Mouse (Mus musculus) limb, embryonic 13.5 days (tissue): ENCODE measurements around the gene Pde4d. TPM values are rescaled to one million over a fixed set of nuclear protein-coding genes. Genes with fewer than 3 reads are reported as not detected.

Experiments
- ATAC-seq: fragments of 200-750 bp; cut with Nextera tagmentation; 2 replicates; pipeline ENCODE4 v1.8.0; 2017; ENCODE audit warnings: low read depth, moderate number of reproducible peaks, moderate TSS enrichment; ENCODE audit not compliant: low FRiP score
- H3K27ac ChIP-seq: fragments of 300-500 bp; sonication (generic); 2 replicates; pipeline ENCODE4 v1.5.1; 2015; ENCODE audit warnings: inconsistent platforms, mild to moderate bottlenecking, moderate library complexity
- H3K27me3 ChIP-seq: fragments of 300-500 bp; sonication (generic); 2 replicates; pipeline ENCODE4 v1.6.1; 2015; ENCODE audit warnings: mild to moderate bottlenecking, inconsistent platforms
- H3K36me3 ChIP-seq: fragments of 300-500 bp; sonication (generic); 2 replicates; pipeline ENCODE4 v1.6.1; 2015; ENCODE audit warnings: inconsistent platforms, mild to moderate bottlenecking, moderate library complexity
- H3K4me1 ChIP-seq: fragments of 300-500 bp; sonication (generic); 2 replicates; pipeline ENCODE4 v1.6.1; 2015; ENCODE audit warnings: inconsistent platforms
- H3K4me2 ChIP-seq: fragments of 300-500 bp; sonication (generic); replicated peaks from 2 replicates; pipeline ENCODE4 v1.6.1; 2015; ENCODE audit warnings: inconsistent platforms, mild to moderate bottlenecking, moderate library complexity
- H3K4me3 ChIP-seq: fragments of 300-500 bp; sonication (generic); 2 replicates; pipeline ENCODE4 v1.5.1; 2015; ENCODE audit warnings: moderate library complexity, mild to moderate bottlenecking, inconsistent platforms
- H3K9ac ChIP-seq: fragments of 300-500 bp; sonication (generic); 2 replicates; pipeline ENCODE4 v1.6.1; 2015; ENCODE audit warnings: mild to moderate bottlenecking, inconsistent platforms
- H3K9me3 ChIP-seq: fragments of 300-500 bp; sonication (generic); 2 replicates; pipeline ENCODE4 v1.6.1; 2016; ENCODE audit warnings: inconsistent platforms
- WGBS: fragments of 180-500 bp; shearing (Covaris S2); methylation state at CpG from one replicate; pipeline ENCODE4 v1.1.7; 2015; 5-methylcytosine and 5-hydroxymethylcytosine counted together
- polyA plus RNA-seq: library from polyadenylated mRNA; unstranded; fragments of >200 nt; fragmentation: Nextera tagmentation; extraction: Ambion mirVana; gene quantifications from 2 replicates; pipeline ENCODE4 v1.2.1, GENCODE M21; 2015

The Pde4d gene
- polyA plus RNA-seq, 1 experiment from 2014 or later, result 22.3 TPM

DNA sequence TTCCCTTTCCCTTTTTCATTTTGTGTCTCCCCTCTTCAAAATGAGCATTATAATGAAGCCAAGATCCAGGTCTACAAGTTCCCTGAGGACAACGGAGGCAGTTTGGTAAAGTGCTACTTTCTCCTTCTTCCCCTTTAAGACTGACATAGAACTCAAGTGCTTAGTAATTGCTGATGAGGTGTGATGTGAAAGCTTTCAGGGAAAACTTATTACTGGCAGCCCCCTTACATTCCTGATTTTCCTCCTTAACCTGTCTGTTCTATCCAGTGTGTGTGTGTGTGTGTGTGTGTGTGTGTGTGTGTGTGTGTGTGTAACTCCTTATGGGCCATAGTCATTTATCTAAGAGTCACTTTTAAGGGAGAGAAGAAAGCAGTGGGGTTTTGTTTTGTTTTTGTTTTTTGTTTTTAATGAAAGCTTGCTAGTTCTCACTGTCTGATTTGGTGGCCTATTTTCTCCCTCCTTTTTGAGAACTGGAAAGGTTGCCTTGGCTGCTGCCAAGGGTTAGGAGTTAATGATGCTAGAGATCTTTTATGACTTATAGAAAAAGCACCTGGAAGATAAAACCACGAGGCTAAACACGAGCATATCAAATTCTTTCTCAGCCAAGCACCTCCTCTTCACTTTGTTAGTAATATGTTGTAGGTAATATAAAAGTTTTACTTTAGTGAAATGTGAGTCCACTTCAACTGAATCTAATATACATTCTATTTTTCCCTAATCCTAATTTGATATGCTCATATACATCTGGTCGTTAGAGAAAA, 1236.5 kb downstream of the Pde4d start:
- Histone ChIP-seq H3K9ac (peak overlapping the region; percentile 73), H3K4me2 (peak overlapping the region; percentile 85), H3K9me3 (no peaks in the 10 kb centered on the region), H3K27ac (peak overlapping the region; percentile 83), H3K27me3 (no peaks in the 10 kb centered on the region), H3K36me3 (no peaks in the 10 kb centered on the region), H3K4me3 (peak overlapping the region; percentile 52), H3K4me1 (peaks cover 19% of the 10 kb centered on the region)
- WGBS, result 2% methylated on average over 4 of the region's 4 CpGs
- peak; percentile 65 for ATAC-seq

DNA sequence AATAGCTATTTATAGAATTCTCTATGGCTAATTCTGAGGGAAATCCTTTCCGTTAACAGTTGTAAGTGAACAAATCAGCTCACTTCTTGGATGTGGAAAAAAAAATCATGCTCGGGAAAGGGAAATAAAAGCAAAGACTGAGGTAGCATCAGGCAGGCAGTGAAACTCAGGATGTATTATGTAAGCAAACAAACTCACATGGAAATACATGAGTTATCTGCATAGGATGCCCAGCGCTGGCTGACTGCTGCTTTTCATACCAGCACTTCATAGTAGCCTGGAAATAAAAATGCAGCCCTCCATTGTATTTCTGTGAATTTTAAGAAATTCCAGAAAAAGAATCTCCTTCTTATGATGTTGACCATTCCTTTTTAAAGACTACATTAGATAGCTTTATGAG, 1237.2 kb downstream of the Pde4d start:
- ATAC-seq, result no peak
- Histone ChIP-seq H3K9ac (no peak overlapping the region), H3K4me2 (peak overlapping the region; percentile 43), H3K9me3 (no peaks in the 10 kb centered on the region), H3K4me1 (peaks cover 19% of the 10 kb centered on the region), H3K27ac (0 out of 2 replicates have a peak overlapping the region, but pooled peaks have one; percentile 39), H3K36me3 (no peaks in the 10 kb centered on the region), H3K4me3 (peak overlapping the region; percentile 52), H3K27me3 (no peaks in the 10 kb centered on the region)
- 27% methylated on average over 3 of the region's 3 CpGs for WGBS

GRCm38 (mm10) chr13:109688195-109688594, 1238.4 kb downstream of the Pde4d start:
- no peaks in the 10 kb centered on the region for H3K27me3 ChIP-seq
- H3K4me3 ChIP-seq, result no peak overlapping the region
- peaks cover 25% of the 10 kb centered on the region for H3K4me1 ChIP-seq
- WGBS, result 83% methylated on average over 2 of the region's 2 CpGs
- no peak overlapping the region for H3K4me2 ChIP-seq
- H3K9me3 ChIP-seq, result no peaks in the 10 kb centered on the region
- no peak overlapping the region for H3K9ac ChIP-seq
- no peaks in the 10 kb centered on the region for H3K36me3 ChIP-seq
- no peak for ATAC-seq
- no peak overlapping the region for H3K27ac ChIP-seq

DNA sequence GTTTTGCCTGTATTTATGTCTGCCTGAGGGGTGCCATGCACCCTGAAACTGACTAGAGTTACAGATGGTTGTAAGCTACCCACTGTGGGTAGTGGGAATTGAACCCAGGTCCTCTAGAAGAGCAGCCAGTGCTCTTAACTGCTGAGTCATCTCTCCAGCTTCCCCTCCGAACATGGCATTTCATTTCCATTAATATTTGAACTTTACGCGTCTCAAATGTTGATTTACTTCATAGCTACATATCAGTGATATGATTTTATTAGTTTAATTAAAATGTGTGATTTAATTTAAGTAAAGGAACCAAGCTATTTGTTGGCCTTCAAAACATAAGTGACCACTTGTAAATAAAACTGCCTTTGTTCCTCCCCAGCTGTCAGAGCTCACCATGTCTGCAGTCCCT, 1239.4 kb downstream of the Pde4d start:
- Histone ChIP-seq H3K4me3 (no peak overlapping the region), H3K9me3 (no peaks in the 10 kb centered on the region), H3K27ac (no peak overlapping the region), H3K4me1 (peaks cover 21% of the 10 kb centered on the region), H3K36me3 (no peaks in the 10 kb centered on the region), H3K27me3 (no peaks in the 10 kb centered on the region), H3K4me2 (no peak overlapping the region), H3K9ac (no peak overlapping the region)
- ATAC-seq, result no peak
- WGBS, result 85% methylated on average over 3 of the region's 3 CpGs

- 84% methylated on average over 5 of the region's 5 CpGs for WGBS
- no peak for ATAC-seq
- Histone ChIP-seq H3K36me3 (no peaks in the 10 kb centered on the region), H3K4me3 (no peak overlapping the region), H3K27me3 (no peaks in the 10 kb centered on the region), H3K9ac (no peak overlapping the region), H3K4me1 (peaks cover 22% of the 10 kb centered on the region), H3K9me3 (no peaks in the 10 kb centered on the region), H3K27ac (no peak overlapping the region), H3K4me2 (no peak overlapping the region)
Observed at GRCm38 (mm10) chr13:109690558-109690957, 1240.8 kb downstream of the Pde4d start.

- Histone ChIP-seq H3K27me3 (no peaks in the 10 kb centered on the region), H3K4me2 (no peak overlapping the region), H3K9ac (no peak overlapping the region), H3K36me3 (no peaks in the 10 kb centered on the region), H3K27ac (no peak overlapping the region), H3K4me3 (no peak overlapping the region), H3K9me3 (no peaks in the 10 kb centered on the region), H3K4me1 (peaks cover 14% of the 10 kb centered on the region)
- WGBS, result 61% methylated on average over 3 of the region's 3 CpGs
- no peak for ATAC-seq
Observed at GRCm38 (mm10) chr13:109692851-109693250, 1243.1 kb downstream of the Pde4d start.

- no peaks in the 10 kb centered on the region for H3K9me3 ChIP-seq
- no peak overlapping the region for H3K4me3 ChIP-seq
- no peak for ATAC-seq
- H3K27me3 ChIP-seq, result no peaks in the 10 kb centered on the region
- no peak overlapping the region for H3K9ac ChIP-seq
- no peak overlapping the region for H3K4me2 ChIP-seq
- H3K36me3 ChIP-seq, result no peaks in the 10 kb centered on the region
- H3K4me1 ChIP-seq, result peaks cover 14% of the 10 kb centered on the region
- 69% methylated on average over 2 of the region's 2 CpGs for WGBS
- H3K27ac ChIP-seq, result no peak overlapping the region
Observed at GRCm38 (mm10) chr13:109693769-109694168, 1244.0 kb downstream of the Pde4d start.

DNA sequence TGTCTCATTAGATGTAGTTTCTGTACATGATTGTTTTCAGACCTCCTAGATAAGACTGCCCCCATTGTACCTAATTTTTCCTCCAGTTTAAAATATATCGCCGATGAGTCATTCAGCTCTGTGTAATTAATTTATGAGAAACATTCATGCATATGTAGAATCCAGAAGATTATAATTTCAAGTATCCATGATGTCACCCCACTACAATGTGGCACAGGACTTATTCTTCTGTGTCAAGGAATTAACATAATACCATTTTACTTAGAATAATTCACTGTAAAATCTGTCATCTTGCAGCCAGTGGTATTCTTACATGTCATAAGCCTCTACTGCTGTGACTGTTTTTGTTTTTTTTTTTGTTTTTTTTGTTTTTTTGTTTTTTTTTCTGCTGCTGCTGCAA, 1244.5 kb downstream of the Pde4d start:
- no peak for ATAC-seq
- no peak overlapping the region for H3K4me2 ChIP-seq
- H3K9ac ChIP-seq, result no peak overlapping the region
- no peaks in the 10 kb centered on the region for H3K27me3 ChIP-seq
- H3K9me3 ChIP-seq, result no peaks in the 10 kb centered on the region
- H3K4me1 ChIP-seq, result peaks cover 14% of the 10 kb centered on the region
- H3K36me3 ChIP-seq, result no peaks in the 10 kb centered on the region
- 77% methylated on average over 2 of the region's 2 CpGs for WGBS
- H3K27ac ChIP-seq, result no peak overlapping the region
- H3K4me3 ChIP-seq, result no peak overlapping the region

GRCm38 (mm10) chr13:109695098-109695497, 1245.3 kb downstream of the Pde4d start:
- H3K4me2 ChIP-seq, result no peak overlapping the region
- H3K27ac ChIP-seq, result no peak overlapping the region
- H3K36me3 ChIP-seq, result no peaks in the 10 kb centered on the region
- no peak for ATAC-seq
- no peaks in the 10 kb centered on the region for H3K27me3 ChIP-seq
- peaks cover 14% of the 10 kb centered on the region for H3K4me1 ChIP-seq
- no peak overlapping the region for H3K9ac ChIP-seq
- WGBS, result 41% methylated on average over 6 of the region's 6 CpGs
- H3K9me3 ChIP-seq, result no peaks in the 10 kb centered on the region
- no peak overlapping the region for H3K4me3 ChIP-seq

GRCm38 (mm10) chr13:109706141-109706540, 1256.4 kb downstream of the Pde4d start:
- no peak overlapping the region for H3K4me3 ChIP-seq
- no peak overlapping the region for H3K4me2 ChIP-seq
- H3K27me3 ChIP-seq, result no peaks in the 10 kb centered on the region
- H3K27ac ChIP-seq, result no peak overlapping the region
- H3K9ac ChIP-seq, result no peak overlapping the region
- H3K4me1 ChIP-seq, result no peaks in the 10 kb centered on the region
- 62% methylated on average over 2 of the region's 2 CpGs for WGBS
- no peak for ATAC-seq
- H3K36me3 ChIP-seq, result no peaks in the 10 kb centered on the region
- H3K9me3 ChIP-seq, result no peaks in the 10 kb centered on the region

DNA sequence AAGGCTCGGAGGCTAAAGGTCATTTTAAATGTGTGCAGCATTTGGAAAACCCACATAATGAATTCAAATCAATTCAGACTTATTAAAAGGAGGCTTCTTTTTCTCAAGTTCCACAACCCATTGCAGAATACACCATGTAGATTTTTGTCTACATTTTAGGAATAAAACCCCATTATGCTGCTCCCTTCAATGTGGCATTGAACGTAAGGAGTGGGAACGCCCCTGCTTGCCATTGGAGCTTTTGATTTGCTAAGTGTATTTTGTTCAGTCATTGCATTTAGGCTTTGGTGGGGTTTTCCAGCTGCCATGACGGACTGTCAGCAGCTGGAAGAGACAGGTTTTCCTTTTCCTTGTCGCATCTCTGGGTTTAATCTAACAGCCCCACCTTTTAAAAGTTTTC, 1256.8 kb downstream of the Pde4d start:
- Histone ChIP-seq H3K4me2 (no peak overlapping the region), H3K4me3 (no peak overlapping the region), H3K9ac (no peak overlapping the region), H3K36me3 (no peaks in the 10 kb centered on the region), H3K9me3 (no peaks in the 10 kb centered on the region), H3K4me1 (no peaks in the 10 kb centered on the region), H3K27me3 (no peaks in the 10 kb centered on the region), H3K27ac (no peak overlapping the region)
- ATAC-seq, result no peak
- WGBS, result 88% methylated on average over 5 of the region's 5 CpGs

DNA sequence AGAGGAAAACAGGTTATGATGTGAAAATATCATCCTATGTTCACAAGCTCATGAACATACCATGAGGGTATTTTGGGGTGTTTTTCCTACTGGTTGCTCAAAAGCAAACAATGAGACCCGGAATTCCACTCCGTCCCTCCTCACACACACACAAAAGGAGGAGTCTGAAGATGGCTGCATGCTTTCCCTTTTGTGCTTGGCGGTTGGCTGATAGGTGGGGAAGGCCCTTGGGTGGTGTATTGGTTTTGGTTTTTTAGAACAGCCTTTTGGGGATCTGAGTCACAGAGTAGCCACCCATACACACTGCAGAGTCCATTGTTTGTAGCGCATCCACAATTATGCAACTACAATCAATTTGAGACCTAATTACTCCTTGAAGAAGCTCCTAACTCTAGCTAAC, 1257.4 kb downstream of the Pde4d start:
- no peaks in the 10 kb centered on the region for H3K9me3 ChIP-seq
- H3K27ac ChIP-seq, result no peak overlapping the region
- no peak overlapping the region for H3K9ac ChIP-seq
- no peaks in the 10 kb centered on the region for H3K27me3 ChIP-seq
- WGBS, result 89% methylated on average over 4 of the region's 4 CpGs
- no peaks in the 10 kb centered on the region for H3K4me1 ChIP-seq
- no peaks in the 10 kb centered on the region for H3K36me3 ChIP-seq
- ATAC-seq, result no peak
- no peak overlapping the region for H3K4me2 ChIP-seq
- no peak overlapping the region for H3K4me3 ChIP-seq

DNA sequence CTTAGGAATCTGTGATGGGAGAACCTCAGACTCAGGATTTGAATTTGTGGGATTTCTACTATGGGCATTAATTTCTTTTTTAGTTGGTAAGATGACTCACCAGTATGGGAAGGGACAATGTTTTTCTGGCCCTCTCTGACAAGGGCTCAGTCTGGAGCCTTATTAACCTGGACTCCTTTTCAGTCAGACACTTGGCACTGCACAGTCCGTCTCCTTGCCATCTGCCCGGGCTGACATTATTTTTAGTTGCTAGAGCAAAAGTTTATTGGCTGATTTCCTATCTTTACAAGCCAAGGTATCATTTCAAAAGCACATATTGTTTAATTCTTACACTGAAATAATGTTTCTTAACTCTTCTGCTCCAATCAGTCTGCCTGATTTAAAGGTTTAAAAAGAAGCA, 1258.6 kb downstream of the Pde4d start:
- ATAC-seq, result no peak
- WGBS, result 70% methylated on average over 2 of the region's 2 CpGs
- H3K4me2 ChIP-seq, result no peak overlapping the region
- no peak overlapping the region for H3K4me3 ChIP-seq
- no peaks in the 10 kb centered on the region for H3K27me3 ChIP-seq
- H3K9ac ChIP-seq, result no peak overlapping the region
- H3K9me3 ChIP-seq, result no peaks in the 10 kb centered on the region
- H3K4me1 ChIP-seq, result no peaks in the 10 kb centered on the region
- H3K36me3 ChIP-seq, result no peaks in the 10 kb centered on the region
- H3K27ac ChIP-seq, result no peak overlapping the region
